Comparison of ENCODE assay signal across 24 mouse cellular contexts in genomic region chr11:78463286-78464036, GRCm38 (mm10). TPM values are rescaled to one million over a fixed set of nuclear protein-coding genes. Genes with fewer than 3 reads are reported as not detected.
DNase-seq lines count a peak whose midpoint lies in the region; ATAC-seq and TF ChIP-seq lines count a peak whose summit lies in the region.
"Had no signal": no experiment of that assay in that cellular context is flagged by ENCODE, and none has a peak within 500 bp of the region (broad histone marks: within the 10 kb centered on the region; RNA-seq: fewer than 3 reads in every experiment).

No protein-coding gene starts in this region.

- no peak overlapping the region for H3K27ac ChIP-seq in forebrain, postnatal 0 days (ENCODE audit: low read depth, low read length)
- H3K27ac ChIP-seq: forebrain, embryonic 15.5 days; heart, adult 2 months; hindbrain, embryonic 14.5 days; limb, embryonic 10.5 days had no signal

- 0 out of 2 replicates have a peak, but pooled peaks have one; percentile 32 for ATAC-seq in megakaryocyte-erythroid progenitor cell, adult 5-6 weeks (replicated peaks; ENCODE audit: low FRiP score, low TSS enrichment, poor library complexity, severe bottlenecking)
- ATAC-seq in forebrain, postnatal 0 days: no peak
- ATAC-seq: forebrain, embryonic 15.5 days had no signal

- 69% methylated on average over 13 of the region's 13 CpGs for WGBS in forebrain, postnatal 0 days

- no peaks in the 10 kb centered on the region for H3K36me3 ChIP-seq in forebrain, postnatal 0 days (ENCODE audit: insufficient read depth)
- H3K36me3 ChIP-seq: forebrain, embryonic 15.5 days; limb, embryonic 10.5 days had no signal

- no peak for TF ChIP-seq CTCF in forebrain, postnatal 0 days (IDR thresholded peaks at IDR 0.05; ENCODE audit: low read depth)

- no peaks in the 10 kb centered on the region for H3K9me3 ChIP-seq in forebrain, postnatal 0 days (ENCODE audit: low read length)
- H3K9me3 ChIP-seq: forebrain, embryonic 15.5 days; limb, embryonic 10.5 days had no signal

- no peak overlapping the region for H3K4me3 ChIP-seq in forebrain, postnatal 0 days (ENCODE audit: low read depth, low read length)
- H3K4me3 ChIP-seq: forebrain, embryonic 15.5 days; heart, adult 2 months; limb, embryonic 10.5 days; myocyte had no signal

- H3K27me3 ChIP-seq in forebrain, postnatal 0 days (ENCODE audit: insufficient read depth, low read length): no peaks in the 10 kb centered on the region
- H3K27me3 ChIP-seq: forebrain, embryonic 15.5 days had no signal

- DNase-seq in adrenal gland, adult (ENCODE audit: inconsistent age in 2 of 2, low spot score in 1 of 2): peak; percentile 60 to 81
- DNase-seq in adrenal gland, postnatal 4 days (ENCODE audit: low spot score in 2 of 2): no peak
- peak; percentile 68 for DNase-seq in R1 (ENCODE audit: low read depth, low spot score)
- peak; percentile 56 for DNase-seq in c-Kit-positive CD71-positive TER-119-positive erythroid progenitor cells, embryonic 14.5 days (ENCODE audit: low spot score)
- DNase-seq in spleen, adult 12 weeks (ENCODE audit: low spot score): no peak
- DNase-seq in frontal cortex, postnatal 10 days (ENCODE audit: low spot score in 2 of 2): no peak
- no peak for DNase-seq in forebrain, postnatal 0 days
- DNase-seq: cerebellum, adult 18-20 months; heart, adult 2 months; heart, postnatal 10 days; kidney, adult 2 months; kidney, postnatal 25 days; lung, adult 18-20 months; lung, postnatal 36 days had no signal

- H3K4me1 ChIP-seq in forebrain, postnatal 0 days (ENCODE audit: insufficient read depth): peaks cover 11% of the 10 kb centered on the region; the same call in 1 of the 2 replicates

- H3K9ac ChIP-seq in forebrain, postnatal 0 days: no peak overlapping the region
- H3K9ac ChIP-seq: forebrain, embryonic 15.5 days; hindbrain, embryonic 14.5 days had no signal

- H3K4me2 ChIP-seq in forebrain, postnatal 0 days (ENCODE audit: low read depth): no peak overlapping the region
- H3K4me2 ChIP-seq: forebrain, embryonic 15.5 days; hindbrain, embryonic 14.5 days; midbrain, embryonic 11.5 days had no signal

RNA-seq across cellular contexts. Expression of gene Slc46a1, which starts 2.0 kb away (rescaled TPM):
- total RNA-seq in adrenal gland, postnatal 4 days (2021): 10 to 100 TPM; 15.4 to 16.7 TPM
- 2.6 and 3.6 TPM in 2 replicates for total RNA-seq in megakaryocyte-erythroid progenitor cell, adult 5-6 weeks (2014; fragmentation: Nextera tagmentation)
- total RNA-seq in megakaryocyte-erythroid progenitor cell, adult 5-6 weeks (2017): 0.56 and 0.76 TPM in 2 replicates
- total RNA-seq in forebrain, postnatal 0 days (2014; rRNA removed): 10.8 and 11.2 TPM in 2 replicates
- 16.5 and 18.8 TPM in 2 replicates for polyA plus RNA-seq in forebrain, postnatal 0 days (2015; fragmentation: Nextera tagmentation; extraction: Ambion mirVana)
- total RNA-seq: neutrophil, adult 5-6 weeks had no signal

RNA-seq across cellular contexts. Expression of gene Sarm1, which starts 34.1 kb away (rescaled TPM):
- 10 to 100 TPM in 1 of 2 experiments, 1 to 10 TPM in 1; 7.7 to 10.2 TPM for total RNA-seq in adrenal gland, postnatal 4 days (2021)
- not detected in 2 replicates for total RNA-seq in megakaryocyte-erythroid progenitor cell, adult 5-6 weeks (2014; fragmentation: Nextera tagmentation)
- 0.88 TPM in 1 of 2 replicates, not detected in the other for total RNA-seq in megakaryocyte-erythroid progenitor cell, adult 5-6 weeks (2017)
- total RNA-seq in forebrain, postnatal 0 days (2014; rRNA removed): 47.5 and 48.3 TPM in 2 replicates
- 32.7 and 34.7 TPM in 2 replicates for polyA plus RNA-seq in forebrain, postnatal 0 days (2015; fragmentation: Nextera tagmentation; extraction: Ambion mirVana)

RNA-seq across cellular contexts. Expression of gene Vtn, which starts 35.4 kb away (rescaled TPM):
- 100 to 1,000 TPM in 1 of 2 experiments, 10 to 100 TPM in 1; 10.1 to 212 TPM for total RNA-seq in adrenal gland, postnatal 4 days (2021)
- total RNA-seq in megakaryocyte-erythroid progenitor cell, adult 5-6 weeks (2014; fragmentation: Nextera tagmentation): not detected in 2 replicates
- not detected in 2 replicates for total RNA-seq in megakaryocyte-erythroid progenitor cell, adult 5-6 weeks (2017)
- total RNA-seq in forebrain, postnatal 0 days (2014; rRNA removed): 82.8 and 94.4 TPM in 2 replicates
- 111 and 129 TPM in 2 replicates for polyA plus RNA-seq in forebrain, postnatal 0 days (2015; fragmentation: Nextera tagmentation; extraction: Ambion mirVana)
- total RNA-seq: neutrophil, adult 5-6 weeks had no signal
- polyA plus RNA-seq: limb, embryonic 10.5 days; myocyte had no signal

RNA-seq across cellular contexts. Expression of gene Sebox, which starts 39.8 kb away (rescaled TPM):
- not detected for total RNA-seq in adrenal gland, postnatal 4 days (2021)
- not detected in 2 replicates for total RNA-seq in megakaryocyte-erythroid progenitor cell, adult 5-6 weeks (2014; fragmentation: Nextera tagmentation)
- not detected in 2 replicates for total RNA-seq in megakaryocyte-erythroid progenitor cell, adult 5-6 weeks (2017)
- total RNA-seq in forebrain, postnatal 0 days (2014; rRNA removed): 0.14 and 0.15 TPM in 2 replicates
- polyA plus RNA-seq in forebrain, postnatal 0 days (2015; fragmentation: Nextera tagmentation; extraction: Ambion mirVana): 0.35 TPM in 1 of 2 replicates, not detected in the other
- total RNA-seq: gastrocnemius, adult 8-10 months; heart, adult 2 months; heart, postnatal 10 days; neutrophil, adult 5-6 weeks had no signal
- polyA plus RNA-seq: forebrain, embryonic 15.5 days; heart, adult 2 months; hindbrain, embryonic 14.5 days; kidney, adult 2 months; limb, embryonic 10.5 days; midbrain, embryonic 11.5 days; myocyte; testis, adult 2 months had no signal

RNA-seq across cellular contexts. Expression of gene Slc13a2, which starts 41.4 kb away (rescaled TPM):
- 1 to 10 TPM in 1 of 2 experiments, under 1 TPM in 1; 0.11 to 1.8 TPM for total RNA-seq in adrenal gland, postnatal 4 days (2021)
- not detected in 2 replicates for total RNA-seq in megakaryocyte-erythroid progenitor cell, adult 5-6 weeks (2014; fragmentation: Nextera tagmentation)
- total RNA-seq in megakaryocyte-erythroid progenitor cell, adult 5-6 weeks (2017): not detected in 2 replicates
- total RNA-seq in forebrain, postnatal 0 days (2014; rRNA removed): not detected in 2 replicates
- polyA plus RNA-seq in forebrain, postnatal 0 days (2015; fragmentation: Nextera tagmentation; extraction: Ambion mirVana): not detected in 2 replicates
- total RNA-seq: gastrocnemius, adult 8-10 months; heart, adult 2 months; heart, postnatal 10 days; layer of hippocampus, postnatal 14 days had no signal
- polyA plus RNA-seq: forebrain, embryonic 15.5 days; hindbrain, embryonic 14.5 days; limb, embryonic 10.5 days; midbrain, embryonic 11.5 days had no signal

Comparison
In these comparisons a context has a peak if more than half of its experiments do, and no peak if none do; other contexts are left out.
1. DNase-seq: peak in adrenal gland, adult (2 of 2), R1 (single experiment) and c-Kit-positive CD71-positive TER-119-positive erythroid progenitor cells, embryonic 14.5 days (single experiment); none in adrenal gland, postnatal 4 days (0 of 2), spleen, adult 12 weeks (single experiment), frontal cortex, postnatal 10 days (0 of 2) and forebrain, postnatal 0 days (single experiment).
2. RNA of gene Sarm1, which starts 34.1 kb away (total RNA-seq): 47.5 to 48.3 TPM in forebrain, postnatal 0 days and 7.7 to 10.2 TPM in adrenal gland, postnatal 4 days; 0.88 TPM in megakaryocyte-erythroid progenitor cell, adult 5-6 weeks; every median in the first group is over 4 times any median in the second.
3. RNA of gene Vtn, which starts 35.4 kb away (total RNA-seq): 10.1 to 212 TPM in adrenal gland, postnatal 4 days and 82.8 to 94.4 TPM in forebrain, postnatal 0 days; not detected in megakaryocyte-erythroid progenitor cell, adult 5-6 weeks; every median in the first group is over 10 times any median in the second.